Mouse (Mus musculus) heart, postnatal 0 days (tissue): ENCODE results near the gene Prickle1. TPM values are rescaled to one million over a fixed set of nuclear protein-coding genes. Genes with fewer than 3 reads are reported as not detected.

Experiments used
- ATAC-seq: fragments of 200-750 bp; cut with Nextera tagmentation; 2 replicates; pipeline ENCODE4 v1.8.0; 2017; ENCODE audit warnings: low read depth, moderate number of reproducible peaks, moderate library complexity; ENCODE audit not compliant: insufficient read depth
- DNase-seq: peaks from one replicate; pipeline ENCODE4 v3.0.0-alpha.2; 2016; ENCODE audit warnings: low spot score
- H3K27ac ChIP-seq: fragments of 300-500 bp; sonication (generic); 2 replicates; pipeline ENCODE4 v1.5.1; 2014; ENCODE audit warnings: low read depth, mild to moderate bottlenecking
- H3K27me3 ChIP-seq: fragments of 300-500 bp; sonication (generic); 2 replicates; pipeline ENCODE4 v1.6.1; 2014; ENCODE audit warnings: low read length, mixed read lengths; ENCODE audit not compliant: control insufficient read depth, insufficient read depth
- H3K36me3 ChIP-seq: fragments of 300-500 bp; sonication (generic); replicated peaks from 2 replicates; pipeline ENCODE4 v1.6.1; 2014; ENCODE audit warnings: low read length, mixed read lengths; ENCODE audit not compliant: control insufficient read depth, insufficient read depth
- H3K4me1 ChIP-seq: fragments of 300-500 bp; sonication (generic); 2 replicates; pipeline ENCODE4 v1.6.1; 2014; ENCODE audit warnings: antibody characterized with exemption; ENCODE audit not compliant: control insufficient read depth, insufficient read depth
- H3K4me2 ChIP-seq: fragments of 300-500 bp; sonication (generic); 2 replicates; pipeline ENCODE4 v1.6.1; 2014; ENCODE audit warnings: low read depth, mild to moderate bottlenecking, low read length, moderate library complexity
- H3K4me3 ChIP-seq: fragments of 300-500 bp; sonication (generic); 2 replicates; pipeline ENCODE4 v1.5.1; 2014; ENCODE audit warnings: low read depth, low read length
- H3K9ac ChIP-seq: fragments of 300-500 bp; sonication (generic); replicated peaks from 2 replicates; pipeline ENCODE4 v1.6.1; 2014; ENCODE audit warnings: low read depth, low read length, mixed read lengths
- H3K9me3 ChIP-seq: fragments of 300-500 bp; sonication (generic); replicated peaks from 2 replicates; pipeline ENCODE4 v1.6.1; 2016; ENCODE audit warnings: low read length; ENCODE audit not compliant: control insufficient read depth
- CTCF ChIP-seq: IDR thresholded peaks from 2 replicates; pipeline ENCODE4 v1.5.1; 2016; ENCODE audit warnings: antibody characterized with exemption, control low read depth, low read depth
- EP300 ChIP-seq: IDR thresholded peaks from 2 replicates; pipeline ENCODE4 v1.6.1; 2016; ENCODE audit warnings: antibody characterized with exemption, low read depth
- WGBS: fragments of 180-500 bp; shearing (Covaris S2); extraction: QIAGEN DNeasy Blood & Tissue Kit; methylation state at CpG from one replicate; pipeline ENCODE4 v1.1.7; 2014; 5-methylcytosine and 5-hydroxymethylcytosine counted together
- polyA plus RNA-seq: library from polyadenylated mRNA; unstranded; fragments of >200 nt; fragmentation: Nextera tagmentation; extraction: Ambion mirVana; gene quantifications from 2 replicates; pipeline ENCODE4 v1.2.1, GENCODE M21; 2015
- total RNA-seq: library from RNA; depleted of rRNA; stranded (reverse); fragments of >200 nt; gene quantifications from 2 replicates; pipeline ENCODE4 v1.2.3, GENCODE M21; 2014; ENCODE audit warnings: low replicate concordance

Prickle1 gene
- total and polyA plus RNA-seq, 2 experiments from 2014 or later, result 21.0 to 24.2 TPM

DNA sequence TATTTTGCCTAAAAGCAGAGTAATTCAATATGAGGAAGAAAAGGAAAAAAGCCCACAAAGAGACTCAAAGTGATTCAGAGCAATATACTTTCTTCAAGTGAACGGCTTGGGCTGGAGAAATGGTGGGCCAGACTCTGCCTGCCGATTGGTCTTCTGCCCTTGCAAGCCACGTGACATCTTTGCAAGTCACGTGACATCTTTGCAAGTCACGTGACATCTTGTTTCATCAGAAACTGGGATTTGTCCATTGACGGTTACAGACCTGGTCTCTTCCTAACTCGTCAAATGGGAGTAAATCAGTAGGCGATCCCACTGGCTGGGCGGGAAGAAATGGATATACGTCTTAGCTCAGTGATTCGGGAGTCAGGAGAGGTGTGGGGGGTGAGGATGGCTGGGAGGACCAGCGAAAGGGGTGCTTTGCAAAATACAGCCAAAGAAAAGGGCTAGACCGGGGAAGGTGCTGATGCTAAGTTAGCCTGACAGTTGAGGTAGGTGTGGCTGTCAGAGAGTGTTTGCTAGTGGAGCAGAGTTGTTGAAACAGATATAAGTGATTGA, 5.8 kb upstream of the Prickle1 start:
- Histone ChIP-seq H3K36me3 (no peaks in the 10 kb centered on the region), H3K4me1 (0 out of 2 replicates have a peak, but pooled peaks cover 3% of the 10 kb centered on the region), H3K27ac (no peak overlapping the region), H3K4me2 (no peak overlapping the region), H3K27me3 (no peaks in the 10 kb centered on the region), H3K9me3 (no peaks in the 10 kb centered on the region), H3K4me3 (no peak overlapping the region), H3K9ac (no peak overlapping the region)
- TF ChIP-seq CTCF (no peak), EP300 (no peak)
- ATAC-seq (no peak), DNase-seq (no peak)
- WGBS, result 93% methylated on average over 13 of the region's 13 CpGs

DNA sequence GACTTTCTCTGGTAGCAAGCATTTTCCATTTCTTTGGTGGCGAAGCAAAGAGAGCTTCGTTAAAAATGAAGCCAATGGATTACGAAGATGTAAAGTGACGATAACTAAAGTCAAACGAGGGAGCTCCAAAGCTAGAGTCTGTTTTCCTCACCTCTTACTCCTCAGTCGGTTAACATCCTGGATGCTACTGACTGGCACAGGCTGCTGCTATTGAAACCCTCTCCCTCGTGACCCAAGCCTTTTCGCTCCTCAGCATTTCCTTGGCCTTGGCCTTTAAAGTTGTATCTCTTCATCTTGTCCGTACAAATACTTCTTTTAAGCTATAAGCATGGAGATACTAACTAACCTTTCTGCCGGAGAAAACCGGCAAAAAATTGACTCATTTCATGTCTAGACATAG, 1.3 kb upstream of the Prickle1 start:
- H3K27ac ChIP-seq, result no peak overlapping the region
- H3K9ac ChIP-seq, result no peak overlapping the region

GRCm38 (mm10) chr15:93596285-93596684, 594 bp upstream of the Prickle1 start:
- WGBS, result under 1% methylated on average over 11 of the region's 11 CpGs
- DNase-seq (peak; percentile 74), ATAC-seq (peak; percentile 53)
- peak overlapping the region; percentile 83 for H3K4me2 ChIP-seq
- peak overlapping the region; percentile 95 for H3K9ac ChIP-seq
- H3K27ac ChIP-seq, result peak overlapping the region; percentile 96
- H3K36me3 ChIP-seq, result no peaks in the 10 kb centered on the region
- no peak for TF ChIP-seq CTCF
- no peak for TF ChIP-seq EP300
- peaks cover 23% of the 10 kb centered on the region for H3K4me1 ChIP-seq
- no peaks in the 10 kb centered on the region for H3K9me3 ChIP-seq
- H3K27me3 ChIP-seq, result no peaks in the 10 kb centered on the region
- H3K4me3 ChIP-seq, result peak overlapping the region; percentile 91

More for the DNA sequence above, 1.3 kb upstream of the Prickle1 start:
- 62% methylated on average over 11 of the region's 11 CpGs for WGBS
- DNase-seq (no peak), ATAC-seq (no peak)
- Histone ChIP-seq H3K4me2 (peak overlapping the region; percentile 83), H3K4me3 (no peak overlapping the region), H3K27me3 (no peaks in the 10 kb centered on the region), H3K4me1 (peaks cover 19% of the 10 kb centered on the region; the same call in 1 of the 2 replicates), H3K36me3 (no peaks in the 10 kb centered on the region), H3K9me3 (no peaks in the 10 kb centered on the region)
- TF ChIP-seq EP300 (no peak), CTCF (no peak)

- TF ChIP-seq CTCF, result peak; percentile 20; the same call in 1 of the 2 replicates
- no peak for TF ChIP-seq EP300
- H3K27ac ChIP-seq, result peak overlapping the region; percentile 96
- H3K4me2 ChIP-seq, result peak overlapping the region; percentile 83
- H3K27me3 ChIP-seq, result no peaks in the 10 kb centered on the region
- peak overlapping the region; percentile 91 for H3K4me3 ChIP-seq
- peak overlapping the region; percentile 95 for H3K9ac ChIP-seq
- peak; percentile 63 for ATAC-seq
- DNase-seq, result peak; percentile 65
- WGBS, result under 1% methylated on average over 58 of the region's 64 CpGs
- H3K36me3 ChIP-seq, result no peaks in the 10 kb centered on the region
- H3K4me1 ChIP-seq, result peaks cover 28% of the 10 kb centered on the region
- no peaks in the 10 kb centered on the region for H3K9me3 ChIP-seq
Observed at GRCm38 (mm10) chr15:93594888-93595698, 598 bp downstream of the Prickle1 start.

GRCm38 (mm10) chr15:93594296-93594887, 1.3 kb downstream of the Prickle1 start:
- Histone ChIP-seq H3K9me3 (no peaks in the 10 kb centered on the region), H3K27me3 (no peaks in the 10 kb centered on the region), H3K27ac (peak overlapping the region; percentile 96), H3K4me3 (peak overlapping the region; percentile 91), H3K9ac (peak overlapping the region; percentile 95), H3K36me3 (no peaks in the 10 kb centered on the region), H3K4me2 (peak overlapping the region; percentile 83), H3K4me1 (peaks cover 28% of the 10 kb centered on the region)
- TF ChIP-seq CTCF (no peak), EP300 (no peak)
- 8% methylated on average over 10 of the region's 10 CpGs for WGBS
- DNase-seq, result no peak
- no peak for ATAC-seq
